Mouse (Mus musculus) kidney, adult 2 months (tissue): ENCODE data around the gene Oxct1.

Source experiments
- CTCF ChIP-seq: fragments of 200-500 bp; conservative IDR thresholded peaks from 2 replicates; pipeline ENCODE4 v1.5.1; 2011; ENCODE audit warnings: low read depth, mild to moderate bottlenecking, control low read depth, low read length, moderate library complexity, mixed read lengths; ENCODE audit not compliant: insufficient read depth, insufficient read length
- POLR2A ChIP-seq: fragments of 200-500 bp; IDR thresholded peaks from one replicate; pipeline ENCODE4 v1.6.1; 2011; ENCODE audit warnings: low read depth, low read length, control low read depth

DNA sequence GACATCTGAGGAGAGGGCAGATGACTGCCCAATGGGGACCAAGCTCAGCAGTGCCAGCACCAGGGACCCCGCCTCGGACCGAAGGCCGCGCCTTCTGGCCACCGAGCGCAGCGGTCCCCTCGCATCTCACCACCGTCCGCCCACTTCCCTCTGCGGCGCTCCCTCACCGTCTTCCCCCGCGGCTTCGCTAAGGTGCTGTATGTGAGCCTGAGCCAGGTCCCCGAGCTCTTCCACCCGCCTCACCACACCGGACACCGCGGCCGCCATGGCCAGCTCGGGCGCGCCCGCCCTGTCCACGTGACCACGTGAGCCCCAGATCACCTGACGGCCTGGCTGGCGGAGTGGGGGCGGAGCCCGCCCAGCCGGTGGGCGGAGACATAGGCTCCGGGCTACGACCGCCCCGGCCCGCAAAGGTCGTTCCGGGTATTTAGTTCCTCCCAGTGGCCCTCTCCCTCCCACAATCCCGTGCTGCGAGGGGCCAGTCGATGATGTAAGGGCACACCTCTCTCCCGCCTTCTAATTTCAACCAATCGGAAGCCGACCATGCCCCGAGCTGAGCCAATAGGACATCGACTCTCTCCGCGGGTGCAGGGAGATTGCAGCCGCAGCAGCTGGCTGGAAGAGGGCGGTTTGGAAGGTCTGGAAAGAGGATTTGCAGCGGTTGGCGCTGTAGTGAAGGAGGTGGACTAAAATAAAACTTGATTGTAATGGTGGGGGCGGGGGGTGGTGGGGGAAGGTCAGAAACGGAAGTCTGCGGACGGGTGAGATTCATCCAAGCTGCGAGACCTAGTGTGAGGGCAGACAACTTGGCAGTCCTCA lies 30.5 kb upstream of the Oxct1 start, which contains the start of gene AW549877:
- TF ChIP-seq CTCF (no peak), POLR2A (peak; percentile 89)
